Mouse (Mus musculus): Measurements from ENCODE around the gene Crim1.

- TF ChIP-seq TAL1 (IDR thresholded peaks at IDR 0.05; ENCODE audit: low read length) = no peak
- no peak for TF ChIP-seq GATA1 (IDR thresholded peaks at IDR 0.05; ENCODE audit: low read length)
Measured at GRCm38 (mm10) chr17:78373174-78373573, 173.1 kb downstream of the Crim1 start.

Measured in erythroblast, embryonic 14.5 days (primary cell).